Mouse (Mus musculus): ENCODE data around the gene Slc38a8. TPM values are rescaled to one million over a fixed set of nuclear protein-coding genes. Genes with fewer than 3 reads are reported as not detected.

Slc38a8 gene
- polyA plus RNA-seq, 1 experiment: 0.51 TPM

- Histone ChIP-seq H3K36me3 (ENCODE audit: control insufficient read depth, insufficient read depth, low read length) (no peaks in the 10 kb centered on the region), H3K4me1 (replicated peaks; ENCODE audit: control insufficient read depth, insufficient read depth, low read length) (no peaks in the 10 kb centered on the region), H3K27ac (ENCODE audit: control insufficient read depth, insufficient read depth, low read length) (no peak overlapping the region), H3K27me3 (ENCODE audit: control insufficient read depth, insufficient read depth, low read length) (peaks cover 1% of the 10 kb centered on the region; the same call in 1 of the 2 replicates), H3K4me3 (ENCODE audit: control insufficient read depth, insufficient read depth, low read length) (no peak overlapping the region)
- no peak for DNase-seq
- TF ChIP-seq CTCF (IDR thresholded peaks at IDR 0.05; ENCODE audit: borderline replicate concordance, control insufficient read depth, extremely low read depth, insufficient read depth, low read length, poor library complexity): no peak
- no peak for TF ChIP-seq POLR2A (IDR thresholded peaks at IDR 0.05; ENCODE audit: control insufficient read depth, extremely low read depth, insufficient read depth, low read length, poor library complexity)
- WGBS: 91% methylated on average over 5 of the region's 5 CpGs
These were observed 48.6 kb downstream of the Slc38a8 start for GRCm38 (mm10) chr8:119452919-119453318.

GRCm38 (mm10) chr8:119451131-119451530 lies 50.4 kb downstream of the Slc38a8 start:
- Histone ChIP-seq H3K4me1 (replicated peaks; ENCODE audit: control insufficient read depth, insufficient read depth, low read length) (0 out of 2 replicates have a peak, but pooled peaks cover 3% of the 10 kb centered on the region), H3K4me3 (ENCODE audit: control insufficient read depth, insufficient read depth, low read length) (no peak overlapping the region), H3K27me3 (ENCODE audit: control insufficient read depth, insufficient read depth, low read length) (peaks cover 5% of the 10 kb centered on the region; the same call in 1 of the 2 replicates), H3K36me3 (ENCODE audit: control insufficient read depth, insufficient read depth, low read length) (no peaks in the 10 kb centered on the region), H3K27ac (ENCODE audit: control insufficient read depth, insufficient read depth, low read length) (no peak overlapping the region)
- 95% methylated on average over 4 of the region's 4 CpGs for WGBS
- TF ChIP-seq POLR2A (IDR thresholded peaks at IDR 0.05; ENCODE audit: control insufficient read depth, extremely low read depth, insufficient read depth, low read length, poor library complexity) (no peak), CTCF (IDR thresholded peaks at IDR 0.05; ENCODE audit: borderline replicate concordance, control insufficient read depth, extremely low read depth, insufficient read depth, low read length, poor library complexity) (no peak)
- no peak for DNase-seq

- H3K27me3 ChIP-seq (ENCODE audit: control insufficient read depth, insufficient read depth, low read length): peaks cover 5% of the 10 kb centered on the region; the same call in 1 of the 2 replicates
- no peak for DNase-seq
- H3K36me3 ChIP-seq (ENCODE audit: control insufficient read depth, insufficient read depth, low read length): no peaks in the 10 kb centered on the region
- H3K27ac ChIP-seq (ENCODE audit: control insufficient read depth, insufficient read depth, low read length): no peak overlapping the region
- TF ChIP-seq POLR2A (IDR thresholded peaks at IDR 0.05; ENCODE audit: control insufficient read depth, extremely low read depth, insufficient read depth, low read length, poor library complexity) (no peak), CTCF (IDR thresholded peaks at IDR 0.05; ENCODE audit: borderline replicate concordance, control insufficient read depth, extremely low read depth, insufficient read depth, low read length, poor library complexity) (no peak)
- WGBS: 74% methylated on average over 12 of the region's 12 CpGs
- H3K4me3 ChIP-seq (ENCODE audit: control insufficient read depth, insufficient read depth, low read length): no peak overlapping the region
- H3K4me1 ChIP-seq (replicated peaks; ENCODE audit: control insufficient read depth, insufficient read depth, low read length): 0 out of 2 replicates have a peak, but pooled peaks cover 3% of the 10 kb centered on the region
These were observed 51.9 kb downstream of the Slc38a8 start for GRCm38 (mm10) chr8:119449627-119450026.

GRCm38 (mm10) chr8:119447781-119448170 lies 53.7 kb downstream of the Slc38a8 start:
- Histone ChIP-seq H3K4me1 (replicated peaks; ENCODE audit: control insufficient read depth, insufficient read depth, low read length) (0 out of 2 replicates have a peak, but pooled peaks cover 3% of the 10 kb centered on the region), H3K36me3 (ENCODE audit: control insufficient read depth, insufficient read depth, low read length) (no peaks in the 10 kb centered on the region), H3K27ac (ENCODE audit: control insufficient read depth, insufficient read depth, low read length) (no peak overlapping the region), H3K27me3 (ENCODE audit: control insufficient read depth, insufficient read depth, low read length) (peaks cover 5% of the 10 kb centered on the region; the same call in 1 of the 2 replicates), H3K4me3 (ENCODE audit: control insufficient read depth, insufficient read depth, low read length) (no peak overlapping the region)
- DNase-seq: no peak
- TF ChIP-seq CTCF (IDR thresholded peaks at IDR 0.05; ENCODE audit: borderline replicate concordance, control insufficient read depth, extremely low read depth, insufficient read depth, low read length, poor library complexity) (no peak), POLR2A (IDR thresholded peaks at IDR 0.05; ENCODE audit: control insufficient read depth, extremely low read depth, insufficient read depth, low read length, poor library complexity) (no peak)
- WGBS: 20% methylated on average over 17 of the region's 17 CpGs

GRCm38 (mm10) chr8:119446990-119447780 lies 54.3 kb downstream of the Slc38a8 start:
- 0 out of 2 replicates have a peak, but pooled peaks cover 3% of the 10 kb centered on the region for H3K4me1 ChIP-seq (replicated peaks; ENCODE audit: control insufficient read depth, insufficient read depth, low read length)
- H3K27me3 ChIP-seq (ENCODE audit: control insufficient read depth, insufficient read depth, low read length): peaks cover 5% of the 10 kb centered on the region; the same call in 1 of the 2 replicates
- H3K36me3 ChIP-seq (ENCODE audit: control insufficient read depth, insufficient read depth, low read length): no peaks in the 10 kb centered on the region
- no peak for TF ChIP-seq CTCF (IDR thresholded peaks at IDR 0.05; ENCODE audit: borderline replicate concordance, control insufficient read depth, extremely low read depth, insufficient read depth, low read length, poor library complexity)
- TF ChIP-seq POLR2A (IDR thresholded peaks at IDR 0.05; ENCODE audit: control insufficient read depth, extremely low read depth, insufficient read depth, low read length, poor library complexity): no peak
- WGBS: 11% methylated on average over 76 of the region's 80 CpGs
- H3K4me3 ChIP-seq (ENCODE audit: control insufficient read depth, insufficient read depth, low read length): no peak overlapping the region
- H3K27ac ChIP-seq (ENCODE audit: control insufficient read depth, insufficient read depth, low read length): no peak overlapping the region
- no peak for DNase-seq

GRCm38 (mm10) chr8:119446211-119446989 lies 55.1 kb downstream of the Slc38a8 start, which contains the start of gene Necab2:
Gene Necab2, plus strand, starts transcription at chr8:119446719.
- 9% methylated on average over 50 of the region's 52 CpGs for WGBS
- Histone ChIP-seq H3K4me3 (ENCODE audit: control insufficient read depth, insufficient read depth, low read length) (no peak within 1 kb of the TSS), H3K27me3 (ENCODE audit: control insufficient read depth, insufficient read depth, low read length) (peaks cover 5% of the 10 kb centered on the region; the same call in 1 of the 2 replicates)

More at GRCm38 (mm10) chr8:119446211-119446989, 55.1 kb downstream of the Slc38a8 start, which contains the start of gene Necab2:
- H3K4me1 ChIP-seq (replicated peaks; ENCODE audit: control insufficient read depth, insufficient read depth, low read length): 0 out of 2 replicates have a peak, but pooled peaks cover 3% of the 10 kb centered on the region
- peak; percentile 66; the same call in 1 of the 2 replicates for TF ChIP-seq CTCF (IDR thresholded peaks at IDR 0.05; ENCODE audit: borderline replicate concordance, control insufficient read depth, extremely low read depth, insufficient read depth, low read length, poor library complexity)
- TF ChIP-seq POLR2A (IDR thresholded peaks at IDR 0.05; ENCODE audit: control insufficient read depth, extremely low read depth, insufficient read depth, low read length, poor library complexity): no peak
- H3K36me3 ChIP-seq (ENCODE audit: control insufficient read depth, insufficient read depth, low read length): no peaks in the 10 kb centered on the region
- peak; percentile 73 for DNase-seq
- no peak within 1 kb of the TSS for H3K27ac ChIP-seq (ENCODE audit: control insufficient read depth, insufficient read depth, low read length)

Data from thymus, adult 2 months (tissue).